Mouse (Mus musculus) CH12.LX (cell line): ENCODE results near the gene Ddx31.

Source experiments
- CHD1 ChIP-seq: IDR thresholded peaks from 2 replicates; pipeline ENCODE4 v1.6.1; 2012; ENCODE audit warnings: low read depth, low read length, improper control_type of control experiment, inconsistent platforms
- CTCF ChIP-seq, 2 experiments: IDR thresholded peaks in 1 of 2; conservative IDR thresholded peaks in 1 of 2; 2 replicates each; pipeline ENCODE4 v1.5.1; 2011 to 2012; ENCODE audit warnings: low read depth in 2 of 2, low read length in 2 of 2, improper control_type of control experiment in 1 of 2, inconsistent platforms in 1 of 2, mild to moderate bottlenecking in 1 of 2, moderate library complexity in 1 of 2
- HCFC1 ChIP-seq: IDR thresholded peaks from 2 replicates; pipeline ENCODE4 v1.6.1; 2012; ENCODE audit warnings: low read depth, mild to moderate bottlenecking, inconsistent platforms, low read length, improper control_type of control experiment
- MAZ ChIP-seq: IDR thresholded peaks from 2 replicates; pipeline ENCODE4 v1.6.1; 2012; ENCODE audit warnings: low read depth, mild to moderate bottlenecking, inconsistent platforms, low read length, improper control_type of control experiment, moderate library complexity
- POLR2A ChIP-seq: IDR thresholded peaks from 2 replicates; pipeline ENCODE4 v1.6.1; 2011; ENCODE audit warnings: low read depth, mild to moderate bottlenecking, improper control_type of control experiment, low read length
- RAD21 ChIP-seq: IDR thresholded peaks from 2 replicates; pipeline ENCODE4 v1.6.1; 2011; ENCODE audit warnings: low read depth, mild to moderate bottlenecking, low read length, improper control_type of control experiment, moderate library complexity
- SMC3 ChIP-seq: IDR thresholded peaks from 2 replicates; pipeline ENCODE4 v1.6.1; 2011; ENCODE audit warnings: low read depth, low read length, improper control_type of control experiment
- UBTF ChIP-seq: IDR thresholded peaks from 2 replicates; pipeline ENCODE4 v1.6.1; 2012; ENCODE audit warnings: low read depth, mild to moderate bottlenecking, inconsistent platforms, low read length, improper control_type of control experiment, moderate library complexity
- ZC3H11A ChIP-seq: IDR thresholded peaks from 2 replicates; pipeline ENCODE4 v1.6.1; 2012; ENCODE audit warnings: low read depth, mild to moderate bottlenecking, inconsistent platforms, low read length, improper control_type of control experiment

DNA sequence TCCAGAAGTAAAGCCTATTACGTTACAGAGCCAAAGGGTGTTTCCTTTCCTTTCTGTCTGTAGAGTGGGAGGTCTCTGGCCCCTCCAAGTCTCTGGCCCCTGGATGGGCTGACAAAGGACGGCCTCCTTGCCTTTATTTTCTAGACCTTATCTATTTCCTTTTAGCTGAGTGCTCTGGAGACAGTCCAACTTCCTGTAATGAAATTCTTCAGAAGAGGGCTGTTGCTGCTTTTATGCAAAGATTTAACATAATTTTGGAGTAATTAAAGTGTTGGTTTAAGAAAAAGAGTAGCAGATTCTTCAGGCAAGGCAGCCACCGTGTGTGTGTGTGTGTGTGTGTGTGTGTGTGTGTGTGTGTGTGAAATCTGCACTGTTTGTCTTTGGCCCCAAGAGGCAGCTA is 41.8 kb upstream of the Ddx31 start:
- TF ChIP-seq CTCF (conservative IDR thresholded peaks at IDR 0.05 in 1 of 2, IDR thresholded peaks at IDR 0.05 in 1 of 2; ENCODE audit: low read depth in 2 of 2, low read length in 2 of 2): no peak
- TF ChIP-seq SMC3: no peak
- no peak for TF ChIP-seq CHD1
- TF ChIP-seq MAZ: no peak
- no peak for TF ChIP-seq RAD21
- no peak for TF ChIP-seq ZC3H11A
- no peak for TF ChIP-seq POLR2A
- TF ChIP-seq HCFC1: no peak
- no peak for TF ChIP-seq UBTF
